Mouse (Mus musculus) right cerebral cortex, adult 18-20 months (tissue): Measurements from ENCODE around the gene Nlrp1a.

Experiments used
- DNase-seq: peaks from one replicate; pipeline ENCODE4 v3.0.0; 2022; ENCODE audit warnings: mixed read lengths

Gene Nlrp1a

DNA sequence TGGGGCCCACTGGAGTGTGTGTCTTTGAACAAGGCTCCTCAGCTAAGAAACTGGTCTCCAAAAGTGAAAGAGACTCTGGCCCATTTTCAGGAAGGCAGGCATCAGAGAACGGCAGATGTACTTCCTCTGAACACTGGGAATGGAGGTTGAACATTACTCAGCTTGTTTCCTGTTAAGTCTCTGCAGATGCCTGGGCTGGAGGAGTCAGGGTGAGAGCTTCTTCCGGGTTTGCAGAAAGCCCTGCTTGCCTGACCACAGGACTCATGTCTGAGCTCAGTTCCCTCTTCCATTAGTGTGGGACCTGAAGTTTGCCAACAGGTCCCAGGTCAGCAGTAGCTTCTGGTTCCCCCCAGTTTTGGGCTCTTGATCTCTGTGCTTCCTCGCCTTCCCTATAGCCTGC lies at the start of gene Nlrp1a:
Gene Nlrp1a (minus strand): TSS at position 44 of the 400 bp plus-strand sequence.
- DNase-seq, result no peak

GRCm38 (mm10) chr11:71169633-71170032 lies 25.1 kb upstream of the Nlrp1a start:
- DNase-seq, result no peak

DNA sequence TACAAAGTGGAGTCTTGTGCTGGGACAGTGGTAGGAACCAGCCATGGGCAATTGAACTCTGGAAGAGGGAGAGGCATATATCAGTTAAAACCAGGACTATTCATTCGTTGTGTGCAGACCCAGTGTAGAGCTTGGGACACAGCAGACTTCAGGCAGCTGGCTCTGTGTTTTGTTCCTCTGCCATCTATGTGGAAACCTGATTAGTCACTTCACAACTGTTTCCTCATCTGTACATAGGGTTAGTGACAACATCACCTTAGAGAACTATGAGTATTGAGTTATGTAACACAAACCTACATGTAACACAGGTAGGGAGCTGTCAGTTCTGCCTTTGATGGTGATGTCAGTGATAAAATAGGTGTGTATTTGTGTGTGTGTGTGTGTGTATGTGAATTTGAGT lies 19.6 kb upstream of the Nlrp1a start:
- DNase-seq, result no peak

DNA sequence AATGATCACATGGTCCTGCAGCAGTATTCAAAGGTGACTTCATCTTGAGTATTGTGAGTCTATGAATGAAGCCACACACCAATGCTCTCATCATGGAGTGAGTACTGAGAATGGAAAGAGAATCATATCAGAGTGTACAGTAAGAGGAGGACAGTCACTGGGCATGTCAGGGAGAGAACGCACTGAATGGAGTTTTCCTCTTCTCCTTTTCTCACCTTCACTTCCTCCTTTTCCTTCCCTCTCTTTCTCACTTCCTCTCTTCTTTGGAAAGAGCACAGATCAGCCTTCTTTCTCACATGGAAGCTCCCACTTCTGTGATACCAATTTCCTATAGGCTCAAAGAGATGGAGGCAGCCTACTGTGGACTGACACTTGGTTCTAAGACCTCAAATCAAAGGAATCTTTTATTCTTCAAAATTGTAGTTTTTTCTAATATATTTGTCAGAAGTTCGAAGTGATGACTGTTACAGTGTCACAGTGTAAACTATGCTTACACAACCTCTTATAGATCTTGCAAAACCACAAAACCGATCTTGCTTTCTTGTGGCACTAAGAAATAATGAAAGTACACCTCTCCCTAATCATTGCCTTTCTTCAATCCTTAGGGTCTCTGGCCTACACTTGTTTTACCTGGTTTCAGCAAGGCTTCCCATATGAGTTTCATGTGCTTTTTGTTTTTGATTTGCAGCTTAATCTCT lies 15.1 kb upstream of the Nlrp1a start:
- DNase-seq, result no peak

DNA sequence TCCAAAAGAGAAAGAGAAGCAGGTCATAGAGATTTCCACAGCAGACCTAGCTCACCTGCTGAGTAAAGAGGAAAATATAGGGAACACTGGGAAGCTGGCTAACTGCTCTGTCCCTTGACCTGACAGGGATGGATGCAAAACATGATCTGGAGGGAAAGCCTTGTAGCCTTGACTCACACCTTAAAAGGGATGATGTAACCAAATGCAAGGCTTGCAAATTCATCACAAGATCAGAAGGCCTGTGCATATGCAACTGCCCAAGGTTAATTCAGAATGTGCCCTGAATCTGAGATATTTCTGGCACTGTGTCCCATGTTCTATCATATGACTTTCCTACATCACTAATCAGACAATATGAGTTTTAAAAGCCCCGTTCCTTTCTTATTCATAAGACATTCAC lies 10.8 kb upstream of the Nlrp1a start:
- DNase-seq, result no peak

- no peak for DNase-seq
These were observed 2.5 kb downstream of the Nlrp1a start for GRCm38 (mm10) chr11:71142031-71142430.

- DNase-seq, result no peak
These were observed 37.4 kb downstream of the Nlrp1a start for GRCm38 (mm10) chr11:71107128-71107527.

DNA sequence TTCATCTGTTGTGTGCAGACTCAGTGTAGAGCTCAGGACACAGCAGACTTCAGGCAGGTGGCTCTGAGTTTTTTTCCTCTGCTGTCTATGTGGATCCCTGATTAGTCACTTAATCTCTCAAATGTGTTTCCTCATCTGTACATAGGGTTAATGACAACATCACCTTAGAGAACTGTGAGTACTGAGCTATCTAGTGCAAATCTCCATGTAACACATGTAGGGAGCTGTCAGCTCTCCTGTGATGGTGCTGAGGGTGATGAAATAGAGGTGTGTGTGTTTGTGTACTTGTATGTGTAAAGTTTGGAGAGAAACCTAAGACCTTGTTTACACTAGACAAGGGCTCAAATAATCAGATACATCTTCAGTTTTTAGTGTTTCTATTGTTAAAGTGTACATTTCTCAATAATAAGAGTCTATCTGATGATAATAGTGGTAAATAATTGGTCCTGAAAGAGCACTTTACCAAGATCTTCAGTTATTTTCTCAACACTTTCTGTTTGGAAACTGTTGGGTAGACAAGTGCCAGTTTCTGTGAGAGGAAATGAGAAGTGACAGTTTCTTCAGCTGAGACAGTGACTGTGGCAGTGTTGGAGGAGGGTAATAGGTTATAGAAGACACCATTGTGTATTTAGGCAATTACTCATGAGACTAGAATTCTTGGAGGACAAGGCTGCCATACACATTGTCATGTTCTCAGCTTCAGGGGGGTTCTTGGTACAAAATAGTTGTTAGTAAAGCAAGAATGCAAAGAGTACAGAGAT lies 38.1 kb downstream of the Nlrp1a start:
- no peak for DNase-seq

- DNase-seq, result no peak
These were observed 40.6 kb downstream of the Nlrp1a start for GRCm38 (mm10) chr11:71103931-71104330.

DNA sequence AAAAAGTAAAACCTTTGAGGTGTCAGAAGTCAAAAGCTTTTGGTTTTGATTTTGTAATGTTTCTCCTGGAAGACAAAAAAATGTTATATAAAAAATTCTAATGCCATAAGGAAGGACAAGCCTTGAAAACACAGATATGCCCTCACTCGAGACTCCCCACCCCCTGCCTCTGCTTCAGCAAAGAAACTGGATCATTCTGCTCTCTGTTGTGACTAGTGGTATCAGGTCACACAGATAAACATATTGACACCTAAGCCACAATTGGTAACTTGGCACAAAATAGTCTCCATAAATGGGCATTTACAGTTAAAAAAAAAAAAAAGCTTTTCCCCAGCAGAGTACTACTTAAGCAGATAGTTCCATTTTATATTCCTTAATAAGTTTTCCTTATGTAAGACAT lies 68.2 kb downstream of the Nlrp1a start:
- DNase-seq, result no peak

DNA sequence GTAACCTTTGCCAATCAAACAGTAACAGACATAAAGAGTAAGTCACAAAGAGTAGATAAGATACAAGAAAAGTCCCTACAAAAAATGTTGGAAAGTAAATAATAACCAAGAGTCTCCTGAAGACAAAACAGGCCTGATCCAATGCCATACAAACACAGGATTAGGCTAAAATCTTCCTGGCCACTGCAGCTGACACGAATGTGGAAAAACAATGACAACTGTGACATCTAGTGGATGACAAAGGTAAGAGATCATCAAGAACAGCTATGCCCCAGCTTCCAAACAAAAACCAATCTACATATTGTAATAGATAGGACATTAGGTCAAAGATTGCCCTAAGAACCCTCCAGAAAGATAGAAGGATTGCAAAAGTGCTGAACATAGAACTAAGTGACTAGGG lies 92.0 kb downstream of the Nlrp1a start:
- DNase-seq, result no peak
